Mouse (Mus musculus) heart, postnatal 0 days (tissue): ENCODE results near the gene Papolb. TPM values are rescaled to one million over a fixed set of nuclear protein-coding genes. Genes with fewer than 3 reads are reported as not detected.

ENCODE experiments used
- ATAC-seq: fragments of 200-750 bp; cut with Nextera tagmentation; 2 replicates; pipeline ENCODE4 v1.8.0; 2017; ENCODE audit warnings: low read depth, moderate number of reproducible peaks, moderate library complexity; ENCODE audit not compliant: insufficient read depth
- DNase-seq: peaks from one replicate; pipeline ENCODE4 v3.0.0-alpha.2; 2016; ENCODE audit warnings: low spot score
- H3K27ac ChIP-seq: fragments of 300-500 bp; sonication (generic); 2 replicates; pipeline ENCODE4 v1.5.1; 2014; ENCODE audit warnings: low read depth, mild to moderate bottlenecking
- H3K27me3 ChIP-seq: fragments of 300-500 bp; sonication (generic); 2 replicates; pipeline ENCODE4 v1.6.1; 2014; ENCODE audit warnings: low read length, mixed read lengths; ENCODE audit not compliant: control insufficient read depth, insufficient read depth
- H3K36me3 ChIP-seq: fragments of 300-500 bp; sonication (generic); replicated peaks from 2 replicates; pipeline ENCODE4 v1.6.1; 2014; ENCODE audit warnings: low read length, mixed read lengths; ENCODE audit not compliant: control insufficient read depth, insufficient read depth
- H3K4me1 ChIP-seq: fragments of 300-500 bp; sonication (generic); 2 replicates; pipeline ENCODE4 v1.6.1; 2014; ENCODE audit warnings: antibody characterized with exemption; ENCODE audit not compliant: control insufficient read depth, insufficient read depth
- H3K4me2 ChIP-seq: fragments of 300-500 bp; sonication (generic); 2 replicates; pipeline ENCODE4 v1.6.1; 2014; ENCODE audit warnings: low read depth, mild to moderate bottlenecking, low read length, moderate library complexity
- H3K4me3 ChIP-seq: fragments of 300-500 bp; sonication (generic); 2 replicates; pipeline ENCODE4 v1.5.1; 2014; ENCODE audit warnings: low read depth, low read length
- H3K9ac ChIP-seq: fragments of 300-500 bp; sonication (generic); replicated peaks from 2 replicates; pipeline ENCODE4 v1.6.1; 2014; ENCODE audit warnings: low read depth, low read length, mixed read lengths
- H3K9me3 ChIP-seq: fragments of 300-500 bp; sonication (generic); replicated peaks from 2 replicates; pipeline ENCODE4 v1.6.1; 2016; ENCODE audit warnings: low read length; ENCODE audit not compliant: control insufficient read depth
- CTCF ChIP-seq: IDR thresholded peaks from 2 replicates; pipeline ENCODE4 v1.5.1; 2016; ENCODE audit warnings: antibody characterized with exemption, control low read depth, low read depth
- EP300 ChIP-seq: IDR thresholded peaks from 2 replicates; pipeline ENCODE4 v1.6.1; 2016; ENCODE audit warnings: antibody characterized with exemption, low read depth
- WGBS: fragments of 180-500 bp; shearing (Covaris S2); extraction: QIAGEN DNeasy Blood & Tissue Kit; methylation state at CpG from one replicate; pipeline ENCODE4 v1.1.7; 2014; 5-methylcytosine and 5-hydroxymethylcytosine counted together
- polyA plus RNA-seq: library from polyadenylated mRNA; unstranded; fragments of >200 nt; fragmentation: Nextera tagmentation; extraction: Ambion mirVana; gene quantifications from 2 replicates; pipeline ENCODE4 v1.2.1, GENCODE M21; 2015
- total RNA-seq: library from RNA; depleted of rRNA; stranded (reverse); fragments of >200 nt; gene quantifications from 2 replicates; pipeline ENCODE4 v1.2.3, GENCODE M21; 2014; ENCODE audit warnings: low replicate concordance

Papolb gene
- total and polyA plus RNA-seq, 2 experiments from 2014 or later, result 0.08 TPM; not detected in 1

- 67% methylated on average over 9 of the region's 9 CpGs for whole genome bisulfite sequencing
- H3K9me3 ChIP-seq, result no peaks in the 10 kb centered on the region
- no peaks in the 10 kb centered on the region for H3K36me3 ChIP-seq
- no peak for DNase-seq
- no peak overlapping the region for H3K27ac ChIP-seq
- H3K27me3 ChIP-seq, result no peaks in the 10 kb centered on the region
- no peak overlapping the region for H3K9ac ChIP-seq
- no peak overlapping the region for H3K4me2 ChIP-seq
- no peak overlapping the region for H3K4me3 ChIP-seq
- no peak for ATAC-seq
- TF ChIP-seq CTCF (no peak), EP300 (no peak)
- no peaks in the 10 kb centered on the region for H3K4me1 ChIP-seq
These were observed 39.7 kb downstream of the Papolb start for GRCm38 (mm10) chr5:142489955-142490707.

DNA sequence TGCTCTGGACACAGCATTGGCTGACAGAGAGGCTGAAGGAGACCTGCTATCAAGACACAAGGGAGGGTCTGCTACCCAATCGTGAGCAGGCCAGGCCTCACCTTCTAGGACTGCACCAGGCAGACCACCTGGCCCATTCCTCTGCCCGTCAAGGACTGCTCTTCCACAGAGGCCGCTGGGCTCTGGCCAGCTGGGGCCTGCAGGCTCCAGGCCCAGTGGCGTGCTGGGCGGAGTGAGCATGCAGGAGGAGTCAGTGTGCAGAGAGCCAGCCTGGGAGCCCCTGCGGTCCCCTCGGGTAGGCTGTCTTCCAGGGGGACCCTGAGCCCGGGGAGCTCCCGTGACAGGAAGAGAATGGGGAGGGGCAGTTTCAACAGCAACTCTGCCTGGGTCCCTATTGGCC is 43.2 kb downstream of the Papolb start:
- no peaks in the 10 kb centered on the region for H3K27me3 ChIP-seq
- H3K36me3 ChIP-seq, result no peaks in the 10 kb centered on the region
- TF ChIP-seq EP300 (no peak), CTCF (no peak)
- DNase-seq, result no peak
- WGBS, result 76% methylated on average over 9 of the region's 9 CpGs
- H3K4me1 ChIP-seq, result no peaks in the 10 kb centered on the region
- H3K9ac ChIP-seq, result no peak overlapping the region
- H3K4me2 ChIP-seq, result no peak overlapping the region
- no peaks in the 10 kb centered on the region for H3K9me3 ChIP-seq
- no peak for ATAC-seq
- H3K4me3 ChIP-seq, result no peak overlapping the region
- H3K27ac ChIP-seq, result no peak overlapping the region

DNA sequence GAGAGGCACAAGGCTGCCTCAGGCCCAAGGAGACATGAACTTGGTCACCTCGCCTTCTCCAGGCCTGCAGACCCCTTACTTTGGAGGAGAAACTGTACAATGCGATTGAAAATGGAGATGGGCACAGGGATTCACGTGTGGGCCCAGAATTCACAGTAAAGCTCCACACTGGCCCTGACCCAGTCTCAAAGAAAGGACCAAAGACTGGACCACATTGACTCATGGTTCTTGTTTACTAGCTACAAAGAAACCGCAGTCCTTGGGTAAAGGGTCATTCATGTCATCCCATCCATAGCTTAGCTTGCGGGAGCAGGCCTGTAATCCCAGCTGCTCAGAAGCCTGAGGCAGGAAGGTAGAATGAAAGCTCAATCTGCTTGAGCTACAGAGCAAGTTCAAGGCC is 46.3 kb downstream of the Papolb start:
- no peak for ATAC-seq
- WGBS, result 92% methylated on average over 5 of the region's 5 CpGs
- Histone ChIP-seq H3K9ac (no peak overlapping the region), H3K4me1 (no peaks in the 10 kb centered on the region), H3K36me3 (no peaks in the 10 kb centered on the region), H3K4me3 (no peak overlapping the region), H3K4me2 (no peak overlapping the region), H3K27ac (no peak overlapping the region), H3K9me3 (no peaks in the 10 kb centered on the region), H3K27me3 (no peaks in the 10 kb centered on the region)
- DNase-seq, result no peak
- TF ChIP-seq CTCF (no peak), EP300 (no peak)

DNA sequence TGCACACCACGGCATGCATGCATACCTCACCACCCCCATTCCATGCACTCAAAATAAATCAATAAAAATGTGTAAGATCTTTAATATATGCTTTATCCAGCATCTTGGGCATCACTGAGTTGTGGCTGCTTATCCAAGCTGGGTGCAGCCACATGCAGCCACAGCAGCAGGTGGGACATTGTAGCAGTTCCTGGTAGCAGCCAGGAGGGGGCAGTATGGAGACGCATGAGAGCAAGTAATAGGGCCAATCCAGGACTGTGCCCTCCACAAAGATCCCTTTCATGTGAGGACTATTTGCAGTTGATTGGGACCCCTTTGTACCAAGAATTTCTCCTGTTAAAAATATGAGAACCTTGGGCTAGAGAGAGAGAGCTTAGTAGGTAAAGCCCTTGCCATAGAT is 47.4 kb downstream of the Papolb start:
- Histone ChIP-seq H3K4me2 (no peak overlapping the region), H3K4me1 (no peaks in the 10 kb centered on the region), H3K27ac (no peak overlapping the region), H3K27me3 (no peaks in the 10 kb centered on the region), H3K9ac (no peak overlapping the region), H3K9me3 (no peaks in the 10 kb centered on the region), H3K4me3 (no peak overlapping the region), H3K36me3 (no peaks in the 10 kb centered on the region)
- 56% methylated on average over 2 of the region's 2 CpGs for WGBS
- ATAC-seq (no peak), DNase-seq (no peak)
- TF ChIP-seq EP300, result no peak
- TF ChIP-seq CTCF, result peak; percentile 34

DNA sequence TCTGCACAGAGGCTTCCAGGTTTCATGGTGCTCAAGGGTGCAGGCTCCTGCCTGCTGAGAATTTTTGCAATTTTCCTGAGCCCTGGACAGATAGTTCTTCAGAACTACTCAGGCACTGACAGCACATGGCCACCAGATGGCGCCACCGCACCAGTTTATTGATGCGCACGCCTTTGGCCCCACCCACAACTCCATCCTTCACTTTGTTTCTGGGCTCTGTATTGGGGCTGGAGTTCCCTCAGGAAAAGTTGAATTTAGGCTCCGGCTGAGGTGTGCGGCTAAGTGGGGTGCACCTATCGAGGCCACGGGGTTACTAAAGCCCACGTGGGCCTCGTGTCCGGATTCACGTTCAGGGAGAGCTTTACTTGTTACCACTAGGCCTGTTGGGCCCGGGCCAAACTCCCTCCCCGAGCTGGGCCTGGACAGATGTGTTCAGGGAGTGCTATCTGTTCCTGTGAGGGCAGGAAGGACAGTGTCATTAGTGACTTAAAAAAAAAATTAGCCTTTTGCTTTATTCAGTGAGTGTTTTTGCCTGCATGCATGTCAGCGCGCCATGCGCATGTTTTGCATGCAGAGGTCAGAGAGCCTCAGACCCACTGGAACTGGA is 50.9 kb downstream of the Papolb start:
- Histone ChIP-seq H3K27me3 (no peaks in the 10 kb centered on the region), H3K36me3 (peaks cover 2% of the 10 kb centered on the region; the same call in 1 of the 2 replicates), H3K9ac (no peak overlapping the region), H3K27ac (no peak overlapping the region), H3K4me3 (no peak overlapping the region), H3K9me3 (no peaks in the 10 kb centered on the region), H3K4me2 (peak overlapping the region; percentile 40), H3K4me1 (no peaks in the 10 kb centered on the region)
- 27% methylated on average over 17 of the region's 17 CpGs for WGBS
- TF ChIP-seq EP300 (no peak), CTCF (peak; percentile 87)
- peak; percentile 75 for ATAC-seq
- peak; percentile 76 for DNase-seq
